Mouse (Mus musculus) stomach, postnatal 0 days (tissue): ENCODE data around the gene Kcnh4.

Source experiments
- CTCF ChIP-seq: IDR thresholded peaks from 2 replicates; pipeline ENCODE4 v1.5.1; 2016; ENCODE audit warnings: antibody characterized with exemption, low read depth, mild to moderate bottlenecking, moderate library complexity
- EP300 ChIP-seq: optimal IDR thresholded peaks from 2 replicates; pipeline ENCODE3; 2016; ENCODE audit warnings: antibody characterized with exemption

DNA sequence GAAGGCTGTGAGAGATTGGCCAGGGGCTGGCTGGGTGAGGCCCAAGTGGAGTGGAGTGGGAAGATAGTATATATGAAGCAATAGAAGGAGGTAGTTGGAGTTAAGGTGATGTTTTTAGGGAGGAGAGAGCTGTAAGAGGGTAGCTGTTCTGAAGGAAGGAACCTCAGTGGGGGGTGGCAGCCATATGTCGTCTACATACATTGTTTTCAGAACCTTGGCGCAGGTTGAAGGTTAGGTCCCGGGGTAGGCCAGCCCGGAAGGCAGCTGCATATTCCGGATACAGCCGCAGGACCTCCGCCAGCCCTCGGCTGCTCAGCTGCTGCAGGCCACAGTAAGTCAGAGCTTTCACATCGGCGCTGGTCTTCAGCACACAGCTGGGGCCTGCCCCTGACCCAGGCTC, 13.2 kb downstream of the Kcnh4 start:
- TF ChIP-seq CTCF, result no peak
- TF ChIP-seq EP300, result no peak
